Mouse (Mus musculus): ENCODE measurements around the gene Bahd1. TPM values are rescaled to one million over a fixed set of nuclear protein-coding genes. Genes with fewer than 3 reads are reported as not detected.

Bahd1 gene
- polyA plus RNA-seq, 1 experiment from 2014 or later, result 3.2 TPM

DNA sequence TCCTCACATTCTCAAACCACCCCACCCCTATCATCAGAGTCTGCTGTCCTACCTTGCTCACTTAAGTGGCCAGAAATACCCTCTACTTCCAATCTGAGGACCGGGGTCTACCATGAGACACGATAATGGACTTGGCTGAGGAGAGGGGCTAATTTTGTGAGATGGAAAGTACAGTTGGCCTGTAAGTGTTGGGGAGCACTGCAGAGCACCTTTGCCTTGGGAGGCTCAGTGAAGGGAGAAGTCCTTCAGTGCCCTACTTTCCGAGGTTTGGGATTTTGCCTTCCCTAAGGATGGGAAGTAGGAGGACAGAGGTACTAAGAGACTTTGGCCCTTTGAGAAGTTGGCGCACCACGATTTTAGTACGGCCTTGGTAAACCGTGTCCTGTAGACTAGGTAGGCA, 871 bp upstream of the Bahd1 start:
- peaks cover 84% of the 10 kb centered on the region for H3K27me3 ChIP-seq
- no peak overlapping the region for H3K4me2 ChIP-seq
- H3K9ac ChIP-seq, result no peak overlapping the region
- no peaks in the 10 kb centered on the region for H3K36me3 ChIP-seq (replicated peaks)
- H3K27ac ChIP-seq (replicated peaks), result no peak overlapping the region
- H3K4me1 ChIP-seq (replicated peaks), result peaks cover 66% of the 10 kb centered on the region
- H3K4me3 ChIP-seq (replicated peaks), result no peak overlapping the region
- WGBS (ENCODE audit: insufficient replicate concordance), result 26% methylated on average over 7 of the region's 7 CpGs
- ATAC-seq (ENCODE audit: insufficient read depth), result no peak
- no peaks in the 10 kb centered on the region for H3K9me3 ChIP-seq (replicated peaks)

DNA sequence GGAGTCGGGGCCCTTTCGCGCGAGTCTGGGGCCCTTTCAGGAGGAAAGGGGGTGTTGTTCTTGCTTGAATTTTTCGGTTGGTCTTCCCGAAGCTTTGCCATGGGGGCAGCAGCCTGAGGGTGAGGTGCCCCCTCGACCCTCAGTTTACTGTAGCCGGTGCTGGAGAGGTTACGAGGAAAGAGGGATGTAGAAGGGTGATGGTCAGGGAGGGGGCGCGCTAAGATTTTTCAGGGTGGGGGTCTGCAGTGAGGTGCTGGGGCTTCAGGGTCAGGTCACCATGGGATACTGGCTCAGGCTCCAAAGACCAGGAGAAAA, 606 bp downstream of the Bahd1 start:
- H3K4me1 ChIP-seq (replicated peaks), result peaks cover 79% of the 10 kb centered on the region
- peak overlapping the region; percentile 100 for H3K4me2 ChIP-seq
- H3K9me3 ChIP-seq (replicated peaks), result no peaks in the 10 kb centered on the region
- H3K9ac ChIP-seq, result peak overlapping the region; percentile 49
- no peak for ATAC-seq (ENCODE audit: insufficient read depth)
- H3K27ac ChIP-seq (replicated peaks), result 0 out of 2 replicates have a peak overlapping the region, but pooled peaks have one; percentile 22
- H3K36me3 ChIP-seq (replicated peaks), result no peaks in the 10 kb centered on the region
- peak overlapping the region; percentile 98 for H3K4me3 ChIP-seq (replicated peaks)
- peaks cover 69% of the 10 kb centered on the region for H3K27me3 ChIP-seq
- WGBS (ENCODE audit: insufficient replicate concordance), result 1% methylated on average over 11 of the region's 11 CpGs

DNA sequence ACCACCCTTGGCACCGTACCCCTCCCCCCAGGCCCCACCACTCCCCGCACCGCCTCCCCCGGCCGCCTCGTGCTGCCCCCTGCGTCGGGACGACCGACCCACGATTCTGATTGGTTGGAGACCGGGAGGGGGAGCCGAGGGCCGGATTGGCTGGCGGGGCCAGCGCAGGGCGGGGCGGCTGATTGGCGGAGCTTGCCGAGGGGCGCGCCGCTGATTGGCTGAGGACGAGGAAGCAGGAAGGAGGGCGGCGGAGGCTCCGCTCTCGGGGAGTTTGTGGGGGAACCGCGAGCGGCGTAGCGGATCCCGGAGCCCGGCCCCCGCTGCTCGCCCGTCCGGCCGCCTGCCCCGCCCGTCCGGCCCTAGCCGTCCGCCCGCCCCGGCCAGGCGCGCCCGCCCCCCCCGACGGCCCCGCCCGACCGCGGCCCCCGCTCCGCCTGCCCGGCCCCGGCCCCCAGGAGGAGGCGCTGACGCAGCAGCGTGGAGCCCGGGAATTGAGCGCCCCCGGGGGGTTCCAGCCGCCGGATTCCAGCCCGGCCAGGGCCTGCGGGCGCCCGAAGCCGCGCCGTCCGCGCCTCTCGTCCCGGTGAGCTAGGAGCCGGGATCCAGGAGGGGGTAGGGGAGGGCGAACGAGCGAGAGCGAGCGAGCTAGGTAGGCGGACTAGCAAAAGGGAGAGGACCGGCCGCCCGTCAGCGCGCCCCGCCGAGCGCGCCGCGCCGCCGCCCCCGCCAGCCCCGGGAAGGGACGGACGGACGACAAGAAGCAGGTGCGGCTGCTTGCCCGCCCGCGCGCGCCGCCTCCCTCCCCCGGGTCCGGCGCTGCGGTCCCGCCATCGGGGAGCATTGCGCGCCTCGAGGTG, 1.2 kb downstream of the Bahd1 start:
- ATAC-seq (ENCODE audit: insufficient read depth), result peak; percentile 88
- H3K27ac ChIP-seq (replicated peaks), result peak overlapping the region; percentile 93
- H3K36me3 ChIP-seq (replicated peaks), result no peaks in the 10 kb centered on the region
- peak overlapping the region; percentile 98 for H3K4me3 ChIP-seq (replicated peaks)
- peak overlapping the region; percentile 100 for H3K4me2 ChIP-seq
- H3K9ac ChIP-seq, result peak overlapping the region; percentile 95
- H3K9me3 ChIP-seq (replicated peaks), result no peaks in the 10 kb centered on the region
- peaks cover 79% of the 10 kb centered on the region for H3K4me1 ChIP-seq (replicated peaks)
- H3K27me3 ChIP-seq, result peaks cover 63% of the 10 kb centered on the region
- WGBS (ENCODE audit: insufficient replicate concordance), result under 1% methylated on average over 104 of the region's 120 CpGs

DNA sequence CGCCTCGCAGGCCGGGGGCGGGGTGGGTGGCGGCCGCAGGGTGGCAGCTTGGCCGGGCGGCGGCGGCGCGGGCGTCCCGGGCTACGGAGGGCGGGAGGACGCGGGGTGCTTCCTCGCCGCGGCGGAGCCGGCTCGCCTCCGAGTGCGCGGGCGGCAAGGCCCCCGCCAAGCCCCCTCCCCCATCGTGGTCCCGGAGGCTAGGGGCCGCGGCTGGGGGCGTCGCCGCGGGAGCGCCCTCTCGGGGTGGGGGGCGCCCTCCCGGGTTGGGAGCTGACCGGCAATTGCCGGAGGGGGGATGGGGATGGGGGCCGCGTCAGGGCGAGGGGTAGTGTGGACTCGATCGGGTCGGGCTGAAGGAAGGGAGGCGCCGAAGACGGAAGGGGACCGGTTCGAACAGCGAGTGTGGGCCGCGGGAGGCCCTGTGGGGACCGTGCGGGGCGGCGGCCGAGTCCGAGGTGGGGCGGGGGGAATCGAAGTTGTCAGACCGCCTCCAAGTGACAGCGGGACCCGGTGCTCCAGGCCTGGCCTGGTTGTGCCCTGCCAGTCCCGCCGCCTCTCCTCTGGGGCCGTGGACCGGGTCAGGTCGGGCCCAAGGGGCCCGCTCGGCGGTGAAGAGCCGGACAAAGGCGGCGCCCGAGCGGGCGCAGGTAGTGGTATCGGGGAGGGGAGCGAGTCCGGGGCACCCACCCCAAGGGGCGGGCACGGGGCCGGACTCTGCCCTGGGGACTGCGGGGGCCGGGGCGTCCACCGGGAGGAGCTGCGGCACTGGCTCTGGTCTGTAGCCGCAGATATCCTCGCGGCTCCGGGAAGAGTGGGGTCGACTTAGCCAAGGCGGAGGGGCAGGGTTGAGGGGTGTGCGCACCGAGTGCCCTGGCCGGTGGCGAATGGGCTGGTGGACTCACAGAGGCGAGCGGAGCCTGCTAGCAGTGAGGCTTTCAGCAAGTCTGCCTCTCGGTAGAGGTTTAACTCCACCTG, 2.2 kb downstream of the Bahd1 start:
- ATAC-seq (ENCODE audit: insufficient read depth), result peak; percentile 24
- under 1% methylated on average over 103 of the region's 106 CpGs for WGBS (ENCODE audit: insufficient replicate concordance)
- H3K4me3 ChIP-seq (replicated peaks), result peak overlapping the region; percentile 98
- H3K36me3 ChIP-seq (replicated peaks), result no peaks in the 10 kb centered on the region
- H3K4me1 ChIP-seq (replicated peaks), result peaks cover 77% of the 10 kb centered on the region
- peaks cover 54% of the 10 kb centered on the region for H3K27me3 ChIP-seq
- peak overlapping the region; percentile 95 for H3K9ac ChIP-seq
- H3K9me3 ChIP-seq (replicated peaks), result no peaks in the 10 kb centered on the region
- H3K4me2 ChIP-seq, result peak overlapping the region; percentile 100
- peak overlapping the region; percentile 93 for H3K27ac ChIP-seq (replicated peaks)

DNA sequence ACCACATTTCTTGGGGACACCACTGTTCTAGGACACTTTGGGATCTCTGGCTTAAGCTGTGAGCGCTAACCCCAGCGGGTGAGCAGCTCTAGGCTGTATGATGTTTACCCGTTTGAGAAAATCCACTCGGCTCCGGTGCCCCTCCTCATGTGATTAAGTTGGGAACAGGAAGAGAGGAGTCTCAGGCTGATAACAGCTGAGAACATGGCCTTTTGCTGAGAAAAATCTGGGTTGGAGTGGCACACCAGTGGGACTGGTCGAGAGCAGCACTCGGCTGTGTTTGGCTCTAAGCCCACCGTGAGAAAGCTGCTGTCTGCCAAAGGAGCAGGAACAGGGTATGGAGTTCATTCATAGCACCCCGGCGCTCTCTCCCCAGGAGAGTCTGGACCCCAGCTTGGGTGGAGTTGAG, 3.2 kb downstream of the Bahd1 start:
- H3K9ac ChIP-seq, result 0 out of 2 replicates have a peak overlapping the region, but pooled peaks have one; percentile 95
- peaks cover 73% of the 10 kb centered on the region for H3K4me1 ChIP-seq (replicated peaks)
- no peak overlapping the region for H3K27ac ChIP-seq (replicated peaks)
- 27% methylated on average over 10 of the region's 10 CpGs for WGBS (ENCODE audit: insufficient replicate concordance)
- no peaks in the 10 kb centered on the region for H3K36me3 ChIP-seq (replicated peaks)
- H3K4me3 ChIP-seq (replicated peaks), result peak overlapping the region; percentile 98
- H3K9me3 ChIP-seq (replicated peaks), result no peaks in the 10 kb centered on the region
- H3K4me2 ChIP-seq, result peak overlapping the region; percentile 100
- ATAC-seq (ENCODE audit: insufficient read depth), result no peak
- peaks cover 44% of the 10 kb centered on the region for H3K27me3 ChIP-seq

DNA sequence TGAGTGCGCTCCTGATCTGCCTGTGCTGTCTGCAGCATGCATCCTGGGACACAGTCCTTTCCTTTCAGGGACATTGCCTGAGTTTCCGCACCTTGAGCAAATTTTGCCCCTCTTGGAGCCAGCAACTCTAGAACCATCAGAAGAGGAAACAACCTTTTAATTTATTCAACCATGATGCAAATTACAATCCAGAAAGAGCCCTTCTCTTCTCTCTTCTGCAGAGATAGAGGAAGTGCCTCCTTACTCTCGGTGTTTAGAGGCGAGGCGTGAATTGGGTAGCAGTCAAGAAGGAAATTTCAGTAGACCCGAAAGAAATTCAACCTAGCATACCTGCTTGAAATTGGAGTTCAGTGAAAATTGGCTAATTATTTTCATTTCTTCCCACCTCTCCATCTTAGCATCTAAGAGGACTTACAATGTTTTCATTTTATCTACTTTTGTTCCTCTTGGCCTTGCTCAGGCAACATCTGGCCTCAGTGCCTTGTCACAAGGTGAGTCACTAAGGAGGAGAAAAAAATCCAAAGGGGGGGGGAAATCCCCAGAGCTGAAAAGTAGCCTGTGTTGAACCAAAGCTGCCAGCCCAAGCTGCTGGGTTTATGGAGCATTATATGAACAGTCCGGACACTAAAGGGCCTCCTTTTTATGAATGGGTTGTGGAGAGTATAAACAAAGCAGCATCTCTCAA, 5.4 kb downstream of the Bahd1 start:
- H3K9ac ChIP-seq, result no peak overlapping the region
- H3K4me2 ChIP-seq, result no peak overlapping the region
- H3K36me3 ChIP-seq (replicated peaks), result no peaks in the 10 kb centered on the region
- 58% methylated on average over 7 of the region's 7 CpGs for WGBS (ENCODE audit: insufficient replicate concordance)
- H3K4me1 ChIP-seq (replicated peaks), result peaks cover 80% of the 10 kb centered on the region
- ATAC-seq (ENCODE audit: insufficient read depth), result no peak
- no peaks in the 10 kb centered on the region for H3K9me3 ChIP-seq (replicated peaks)
- H3K4me3 ChIP-seq (replicated peaks), result no peak overlapping the region
- peaks cover 22% of the 10 kb centered on the region for H3K27me3 ChIP-seq
- no peak overlapping the region for H3K27ac ChIP-seq (replicated peaks)

DNA sequence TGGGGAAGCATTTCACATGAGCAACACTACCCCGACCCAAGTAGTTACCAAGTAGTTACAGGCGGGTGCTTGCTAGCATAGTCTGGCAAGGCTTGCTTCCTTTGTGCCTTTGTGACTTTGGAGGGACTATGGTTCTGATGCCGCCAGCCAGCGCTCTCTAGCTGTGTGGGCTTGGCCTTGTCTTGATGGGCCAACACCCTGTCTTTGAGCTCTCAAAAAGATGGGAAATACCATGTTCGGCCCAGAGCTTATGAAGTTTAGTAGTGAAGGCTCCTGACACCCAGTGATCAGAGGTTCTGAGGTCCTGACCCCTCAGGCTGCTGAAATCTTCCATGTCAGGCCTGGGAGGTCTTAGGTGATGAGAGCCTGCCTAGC, 5.9 kb downstream of the Bahd1 start:
- H3K27ac ChIP-seq (replicated peaks), result no peak overlapping the region
- H3K9ac ChIP-seq, result no peak overlapping the region
- peaks cover 16% of the 10 kb centered on the region for H3K27me3 ChIP-seq
- H3K4me3 ChIP-seq (replicated peaks), result no peak overlapping the region
- no peaks in the 10 kb centered on the region for H3K9me3 ChIP-seq (replicated peaks)
- H3K36me3 ChIP-seq (replicated peaks), result no peaks in the 10 kb centered on the region
- peaks cover 80% of the 10 kb centered on the region for H3K4me1 ChIP-seq (replicated peaks)
- no peak for ATAC-seq (ENCODE audit: insufficient read depth)
- 76% methylated on average over 5 of the region's 5 CpGs for WGBS (ENCODE audit: insufficient replicate concordance)
- no peak overlapping the region for H3K4me2 ChIP-seq

DNA sequence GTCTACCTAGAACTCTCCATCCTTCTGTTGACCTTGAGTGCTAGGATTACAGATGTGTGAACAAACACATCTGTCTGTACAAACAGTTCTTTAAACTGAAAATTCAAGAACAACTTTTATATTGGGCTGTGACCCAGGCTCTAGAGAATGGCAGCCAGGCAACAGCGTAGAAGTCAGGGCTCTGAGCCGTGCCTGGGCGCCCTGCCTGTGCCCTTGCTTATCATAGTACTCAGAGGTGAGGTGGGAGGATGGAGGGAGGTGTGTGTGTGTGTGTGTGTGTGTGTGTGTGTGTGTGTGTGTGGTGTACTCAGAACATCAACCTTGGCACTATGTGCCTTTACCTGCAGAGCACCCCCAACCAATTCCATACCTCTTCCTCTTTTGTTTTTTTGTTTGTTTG, 7.6 kb downstream of the Bahd1 start:
- Histone ChIP-seq H3K4me2 (no peak overlapping the region), H3K36me3 (replicated peaks) (no peaks in the 10 kb centered on the region), H3K27me3 (peaks cover 8% of the 10 kb centered on the region), H3K9me3 (replicated peaks) (no peaks in the 10 kb centered on the region), H3K4me3 (replicated peaks) (no peak overlapping the region), H3K27ac (replicated peaks) (no peak overlapping the region), H3K4me1 (replicated peaks) (peaks cover 82% of the 10 kb centered on the region), H3K9ac (no peak overlapping the region)
- ATAC-seq (ENCODE audit: insufficient read depth), result no peak
- 57% methylated on average over 3 of the region's 3 CpGs for WGBS (ENCODE audit: insufficient replicate concordance)

DNA sequence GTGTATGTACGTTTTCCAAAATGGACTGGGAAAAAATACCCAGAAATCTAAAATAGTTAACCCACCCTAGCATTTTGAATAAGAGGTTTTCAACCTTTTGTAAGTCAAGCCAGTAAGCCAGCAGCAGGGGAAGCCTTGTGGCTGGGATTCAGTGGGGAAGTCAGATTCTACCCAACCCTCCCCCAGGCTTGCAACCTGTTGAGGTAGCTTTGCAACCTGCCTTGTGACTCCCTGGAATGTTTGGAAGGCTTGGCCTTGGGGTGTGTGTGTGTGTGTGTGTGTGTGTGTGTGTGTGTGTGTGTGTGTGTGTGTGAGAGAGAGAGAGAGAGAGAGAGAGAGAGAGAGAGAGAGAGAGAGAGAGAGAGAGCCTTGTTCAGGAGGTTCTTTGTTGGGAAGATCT, 9.0 kb downstream of the Bahd1 start:
- 52% methylated on average over 1 of the region's 1 CpGs for WGBS (ENCODE audit: insufficient replicate concordance)
- no peak for ATAC-seq (ENCODE audit: insufficient read depth)

DNA sequence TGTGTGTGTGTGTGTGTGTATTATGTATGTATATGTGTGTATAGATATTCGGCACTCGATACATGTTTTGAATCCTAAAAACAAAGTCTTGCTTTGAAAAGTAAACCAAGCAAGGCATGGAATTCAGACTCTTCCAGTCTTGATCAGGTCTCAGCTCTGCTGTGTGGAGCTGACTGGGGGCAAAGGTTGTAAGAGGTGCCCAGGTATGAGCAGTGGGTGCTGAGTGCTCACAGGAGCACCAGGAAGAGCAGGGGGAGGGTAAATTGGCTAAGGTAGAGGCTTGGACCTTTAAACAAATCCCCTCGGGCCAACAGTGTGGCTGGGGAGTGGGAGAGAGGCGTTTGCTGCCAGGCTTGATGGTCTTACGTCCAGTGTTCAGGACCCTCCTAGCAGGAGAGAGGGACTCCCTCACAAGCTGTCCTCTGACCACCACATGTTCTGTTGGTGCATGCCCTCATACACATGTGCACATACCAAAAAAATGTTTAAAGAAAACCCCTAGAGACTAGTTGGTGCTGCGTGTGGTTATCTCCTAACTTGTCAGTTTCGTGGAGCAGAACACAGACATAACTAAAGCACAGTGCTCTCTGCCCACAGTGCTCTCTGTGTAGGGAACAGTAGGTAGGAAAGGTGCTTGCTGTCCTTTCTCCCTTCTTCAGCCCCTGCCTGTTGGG, 10.6 kb downstream of the Bahd1 start:
- Histone ChIP-seq H3K9ac (no peak overlapping the region), H3K27me3 (no peaks in the 10 kb centered on the region), H3K4me3 (replicated peaks) (no peak overlapping the region), H3K27ac (replicated peaks) (no peak overlapping the region), H3K4me1 (replicated peaks) (peaks cover 76% of the 10 kb centered on the region), H3K4me2 (no peak overlapping the region), H3K36me3 (replicated peaks) (no peaks in the 10 kb centered on the region), H3K9me3 (replicated peaks) (no peaks in the 10 kb centered on the region)
- WGBS (ENCODE audit: insufficient replicate concordance), result 62% methylated on average over 7 of the region's 7 CpGs
- ATAC-seq (ENCODE audit: insufficient read depth), result no peak

More for the DNA sequence above, 9.0 kb downstream of the Bahd1 start:
- Histone ChIP-seq H3K9ac (no peak overlapping the region), H3K36me3 (replicated peaks) (no peaks in the 10 kb centered on the region), H3K4me2 (no peak overlapping the region), H3K9me3 (replicated peaks) (no peaks in the 10 kb centered on the region), H3K4me1 (replicated peaks) (peaks cover 82% of the 10 kb centered on the region), H3K4me3 (replicated peaks) (no peak overlapping the region), H3K27ac (replicated peaks) (no peak overlapping the region), H3K27me3 (no peaks in the 10 kb centered on the region)

All from liver, embryonic 15.5 days (tissue).